Mouse (Mus musculus) limb, embryonic 14.5 days (tissue): Measurements from ENCODE around the gene Prpf31. TPM values are rescaled to one million over a fixed set of nuclear protein-coding genes. Genes with fewer than 3 reads are reported as not detected.

Experiments used
- ATAC-seq: fragments of 200-750 bp; cut with Nextera tagmentation; 2 replicates; pipeline ENCODE4 v1.8.0; 2017; ENCODE audit warnings: low read depth, moderate number of reproducible peaks, moderate TSS enrichment; ENCODE audit not compliant: low FRiP score
- DNase-seq: peaks from one replicate; pipeline ENCODE4 v3.0.0-alpha.2; 2015; ENCODE audit warnings: low spot score
- H3K27ac ChIP-seq: fragments of 300-500 bp; sonication (generic); replicated peaks from 2 replicates; pipeline ENCODE4 v1.5.1; 2014; ENCODE audit warnings: low read depth, mild to moderate bottlenecking, low read length, moderate library complexity, mixed read lengths
- H3K27me3 ChIP-seq: fragments of 300-500 bp; sonication (generic); 2 replicates; pipeline ENCODE4 v1.6.1; 2014; ENCODE audit warnings: low read length, mixed read lengths; ENCODE audit not compliant: control insufficient read depth, insufficient read depth
- H3K36me3 ChIP-seq: fragments of 300-500 bp; sonication (generic); 2 replicates; pipeline ENCODE4 v1.6.1; 2014; ENCODE audit warnings: mild to moderate bottlenecking, low read length, moderate library complexity, mixed read lengths; ENCODE audit not compliant: control insufficient read depth, insufficient read depth
- H3K4me1 ChIP-seq: fragments of 300-500 bp; sonication (generic); 2 replicates; pipeline ENCODE4 v1.6.1; 2014; ENCODE audit warnings: antibody characterized with exemption, low read length, mixed read lengths; ENCODE audit not compliant: control insufficient read depth, insufficient read depth
- H3K4me2 ChIP-seq: fragments of 300-500 bp; sonication (generic); replicated peaks from 2 replicates; pipeline ENCODE4 v1.6.1; 2014; ENCODE audit warnings: low read depth, mild to moderate bottlenecking, low read length, moderate library complexity; ENCODE audit not compliant: severe bottlenecking
- H3K4me3 ChIP-seq: fragments of 300-500 bp; sonication (generic); replicated peaks from 2 replicates; pipeline ENCODE4 v1.5.1; 2014; ENCODE audit warnings: low read length
- H3K9ac ChIP-seq: fragments of 300-500 bp; sonication (generic); 2 replicates; pipeline ENCODE4 v1.6.1; 2014; ENCODE audit warnings: mild to moderate bottlenecking, low read depth, low read length, moderate library complexity; ENCODE audit not compliant: severe bottlenecking
- H3K9me3 ChIP-seq: fragments of 300-500 bp; sonication (generic); 2 replicates; pipeline ENCODE4 v1.6.1; 2016; ENCODE audit warnings: low read length; ENCODE audit not compliant: control insufficient read depth
- POLR2A ChIP-seq: fragments of 200-500 bp; IDR thresholded peaks from 2 replicates; pipeline ENCODE4 v1.8.0; 2012; ENCODE audit warnings: inconsistent platforms, mild to moderate bottlenecking, moderate library complexity, borderline replicate concordance; ENCODE audit not compliant: insufficient read depth, insufficient read length; ENCODE audit errors: extremely low read depth
- WGBS: fragments of 180-500 bp; shearing (Covaris S2); extraction: QIAGEN DNeasy Blood & Tissue Kit; methylation state at CpG from one replicate; pipeline ENCODE4 v1.1.7; 2014; 5-methylcytosine and 5-hydroxymethylcytosine counted together
- polyA plus RNA-seq, 2 experiments: library from polyadenylated mRNA; depleted of rRNA in 1 of 2; stranded (reverse) in 1 of 2; unstranded in 1 of 2; fragments of >200 nt; fragmentation: Nextera tagmentation in 1 of 2; extraction: Ambion mirVana in 1 of 2; gene quantifications; 2 replicates each; pipeline versions ENCODE4 v1.2.1 to v1.2.3; 2012 to 2014

Prpf31 gene
- polyA plus RNA-seq, 2 experiments, result 64.9 to 85.6 TPM

DNA sequence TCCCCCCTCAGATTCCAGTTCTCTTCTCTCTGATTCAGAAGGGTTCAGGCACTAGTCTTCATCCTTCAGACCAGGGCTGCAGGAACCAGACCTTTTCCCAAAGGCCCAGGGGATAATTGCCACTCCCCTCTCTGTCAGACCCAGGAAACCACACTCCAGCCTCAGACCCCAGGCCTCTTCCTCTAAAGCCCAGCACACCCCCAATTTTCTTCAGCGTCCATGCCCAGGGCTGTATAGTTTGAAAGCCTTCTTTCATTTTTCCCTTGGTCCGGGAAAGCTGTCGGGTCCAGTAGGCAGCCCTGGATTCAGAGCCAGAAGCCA lies 45.4 kb downstream of the Prpf31 start:
- H3K4me3 ChIP-seq, result no peak overlapping the region
- no peaks in the 10 kb centered on the region for H3K4me1 ChIP-seq
- no peak for ATAC-seq
- no peak overlapping the region for H3K27ac ChIP-seq
- H3K9me3 ChIP-seq, result no peaks in the 10 kb centered on the region
- no peak for TF ChIP-seq POLR2A
- H3K36me3 ChIP-seq, result peaks cover 17% of the 10 kb centered on the region
- 82% methylated on average over 3 of the region's 3 CpGs for WGBS
- H3K4me2 ChIP-seq, result no peak overlapping the region
- no peaks in the 10 kb centered on the region for H3K27me3 ChIP-seq
- no peak for DNase-seq
- H3K9ac ChIP-seq, result no peak overlapping the region

DNA sequence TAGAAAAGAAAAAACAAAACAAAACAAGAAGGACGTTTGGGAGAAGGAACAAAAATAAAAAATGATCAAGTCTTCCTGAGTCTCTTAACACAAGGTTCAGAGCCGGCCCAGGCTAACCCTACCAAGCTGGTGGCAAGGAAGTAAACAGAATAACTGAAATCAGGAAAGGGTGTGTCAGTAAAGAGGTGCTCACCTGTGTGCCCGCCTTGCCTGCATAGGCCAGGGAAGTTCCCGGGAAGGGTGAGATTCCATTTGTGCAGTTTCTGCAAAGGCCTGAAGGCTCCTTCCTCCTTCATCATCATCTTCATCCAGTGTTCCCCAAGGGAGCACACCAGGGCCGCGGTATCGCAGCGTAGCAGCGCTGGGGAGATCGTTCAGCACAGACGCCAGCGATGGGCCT lies 46.6 kb downstream of the Prpf31 start:
- ATAC-seq (no peak), DNase-seq (no peak)
- no peak overlapping the region for H3K4me2 ChIP-seq

DNA sequence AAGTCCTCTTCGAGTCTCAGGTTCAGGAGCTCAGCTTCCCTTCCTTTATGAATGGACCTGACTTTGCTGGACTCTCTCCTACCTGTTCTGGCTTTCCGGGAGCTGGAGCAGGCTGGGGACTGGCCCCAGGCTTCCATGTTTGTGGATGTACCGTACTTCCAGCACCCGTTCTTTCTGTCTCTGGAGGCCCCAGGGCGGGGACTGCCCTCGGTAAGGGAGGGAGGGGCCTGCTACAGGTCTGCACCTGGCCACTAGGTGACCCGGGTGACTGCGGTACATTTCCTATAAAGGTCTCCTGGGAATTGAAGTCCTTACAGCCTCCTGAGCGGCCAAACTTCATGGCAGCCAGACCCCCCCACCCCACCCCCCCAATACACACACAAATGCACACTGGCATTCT lies 47.6 kb downstream of the Prpf31 start, which contains the start of gene Tmc4:
Gene Tmc4, minus strand, starts transcription at position 212 of the 400 bp plus-strand sequence.
- DNase-seq (no peak), ATAC-seq (no peak)
- no peaks in the 10 kb centered on the region for H3K9me3 ChIP-seq
- no peak within 1 kb of the TSS for H3K4me2 ChIP-seq
- H3K4me1 ChIP-seq, result no peaks in the 10 kb centered on the region
- peaks cover 21% of the 10 kb centered on the region for H3K36me3 ChIP-seq
- 33% methylated on average over 9 of the region's 9 CpGs for WGBS
- no peaks in the 10 kb centered on the region for H3K27me3 ChIP-seq
- TF ChIP-seq POLR2A, result no peak
- H3K9ac ChIP-seq, result no peak within 1 kb of the TSS
- no peak within 1 kb of the TSS for H3K4me3 ChIP-seq
- H3K27ac ChIP-seq, result no peak within 1 kb of the TSS

More for the DNA sequence above, 46.6 kb downstream of the Prpf31 start:
- Histone ChIP-seq H3K9me3 (no peaks in the 10 kb centered on the region), H3K27ac (no peak overlapping the region), H3K27me3 (no peaks in the 10 kb centered on the region), H3K4me3 (no peak overlapping the region), H3K4me1 (no peaks in the 10 kb centered on the region), H3K36me3 (peaks cover 17% of the 10 kb centered on the region), H3K9ac (no peak overlapping the region)
- TF ChIP-seq POLR2A, result no peak
- WGBS, result 90% methylated on average over 12 of the region's 12 CpGs

DNA sequence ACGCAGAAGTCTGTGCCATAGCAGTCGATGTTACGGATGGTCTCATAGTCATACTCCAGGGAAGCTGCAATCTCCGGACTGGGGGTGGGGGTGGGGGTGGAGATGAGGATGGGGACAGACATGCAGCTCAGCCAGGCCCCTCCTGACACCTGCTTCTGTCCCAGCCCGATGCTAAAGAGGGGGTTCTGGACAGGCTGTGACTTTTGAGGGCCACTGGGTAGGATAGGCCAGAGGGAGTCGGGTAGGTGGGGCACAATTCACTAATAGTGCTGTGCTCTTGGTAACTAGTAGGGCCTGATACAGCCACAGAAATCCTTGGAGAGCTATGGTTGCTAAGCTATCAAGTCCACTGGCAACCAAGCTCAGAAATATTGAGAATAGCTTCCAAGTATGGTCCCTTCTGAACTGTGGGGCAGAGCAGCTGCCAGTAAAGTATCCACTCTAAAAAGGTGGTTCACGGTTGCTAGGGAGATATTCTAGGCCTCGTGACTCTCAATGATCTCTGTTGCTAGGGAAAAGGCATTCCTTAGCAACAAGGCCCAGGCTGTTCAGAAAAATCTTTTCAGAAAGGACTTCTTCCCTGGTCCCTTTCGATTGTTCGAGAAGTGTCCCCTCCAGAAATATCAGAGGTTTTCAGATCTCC lies 54.2 kb downstream of the Prpf31 start:
- Histone ChIP-seq H3K9ac (no peak overlapping the region), H3K27me3 (no peaks in the 10 kb centered on the region), H3K36me3 (peaks cover 60% of the 10 kb centered on the region), H3K4me2 (no peak overlapping the region), H3K9me3 (no peaks in the 10 kb centered on the region), H3K4me1 (no peaks in the 10 kb centered on the region), H3K27ac (no peak overlapping the region), H3K4me3 (no peak overlapping the region)
- TF ChIP-seq POLR2A, result no peak
- 89% methylated on average over 10 of the region's 10 CpGs for WGBS
- ATAC-seq (no peak), DNase-seq (no peak)

DNA sequence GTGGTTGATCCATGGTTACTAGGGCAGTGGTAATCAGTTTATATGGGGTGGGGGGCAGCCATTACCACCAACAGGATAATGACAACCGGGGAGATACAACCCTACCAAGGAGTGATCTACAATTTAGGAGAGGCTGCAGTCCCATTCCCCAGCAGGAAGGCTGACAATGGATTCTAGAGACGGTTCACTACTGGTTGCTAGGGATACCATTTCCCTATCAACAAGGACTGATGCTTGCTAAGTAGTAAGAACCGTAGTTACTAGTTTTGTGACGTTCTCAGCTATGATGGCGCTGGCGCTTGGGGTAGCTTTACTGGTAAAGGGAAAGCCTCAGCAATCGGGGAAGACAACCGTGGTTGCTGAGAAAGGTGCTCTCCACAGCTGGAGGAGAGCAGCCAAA lies 54.9 kb downstream of the Prpf31 start:
- TF ChIP-seq POLR2A, result no peak

More for the DNA sequence above, 54.9 kb downstream of the Prpf31 start:
- H3K4me3 ChIP-seq, result no peak overlapping the region
- H3K4me1 ChIP-seq, result no peaks in the 10 kb centered on the region
- H3K9me3 ChIP-seq, result no peaks in the 10 kb centered on the region
- no peaks in the 10 kb centered on the region for H3K27me3 ChIP-seq
- no peak for DNase-seq
- WGBS, result 91% methylated on average over 8 of the region's 8 CpGs
- H3K36me3 ChIP-seq, result peaks cover 57% of the 10 kb centered on the region
- no peak overlapping the region for H3K9ac ChIP-seq
- no peak for ATAC-seq
- H3K4me2 ChIP-seq, result no peak overlapping the region
- no peak overlapping the region for H3K27ac ChIP-seq
